8 mouse cellular contexts compared by ENCODE assay signal in genomic region chr17:34032174-34032632, GRCm38 (mm10). TPM values are rescaled to one million over a fixed set of nuclear protein-coding genes. Genes with fewer than 3 reads are reported as not detected.
DNase-seq lines count a peak whose midpoint lies in the region; ATAC-seq and TF ChIP-seq lines count a peak whose summit lies in the region.

No protein-coding gene starts in this region.

- peak overlapping the region; percentile 97 for H3K9ac ChIP-seq in ES-Bruce4 (ENCODE audit: low read depth, poor library complexity, severe bottlenecking)
- H3K9ac ChIP-seq in embryonic facial prominence, embryonic 15.5 days, result peak overlapping the region; percentile 97
- H3K9ac ChIP-seq in liver, postnatal 0 days (replicated peaks), result peak overlapping the region; percentile 88
- H3K9ac ChIP-seq in neural tube, embryonic 15.5 days (replicated peaks), result peak overlapping the region; percentile 93

- WGBS in cerebellum, adult 2 months, result 1% methylated on average over 47 of the region's 48 CpGs
- WGBS in embryonic facial prominence, embryonic 15.5 days, result under 1% methylated on average over 36 of the region's 48 CpGs
- under 1% methylated on average over 22 of the region's 48 CpGs for WGBS in liver, postnatal 0 days (ENCODE audit: insufficient replicate concordance)
- WGBS in neural tube, embryonic 15.5 days, result 0% methylated on average over 40 of the region's 48 CpGs

- no peak for TF ChIP-seq EP300 in ES-Bruce4 (IDR thresholded peaks at IDR 0.05; ENCODE audit: insufficient read depth, low read depth, low read length)
- TF ChIP-seq EP300 in liver, postnatal 0 days (IDR thresholded peaks at IDR 0.05; ENCODE audit: low read depth), result no peak

- H3K27me3 ChIP-seq in cerebellum, adult 2 months (ENCODE audit: control insufficient read depth, insufficient read depth, low read length), result no peaks in the 10 kb centered on the region
- no peaks in the 10 kb centered on the region for H3K27me3 ChIP-seq in ES-Bruce4 (ENCODE audit: control insufficient read depth, insufficient read depth, low read length, poor library complexity, severe bottlenecking)
- H3K27me3 ChIP-seq in embryonic facial prominence, embryonic 15.5 days, result no peaks in the 10 kb centered on the region
- H3K27me3 ChIP-seq in liver, postnatal 0 days (ENCODE audit: insufficient read depth, low read length), result no peaks in the 10 kb centered on the region
- no peaks in the 10 kb centered on the region for H3K27me3 ChIP-seq in neural tube, embryonic 15.5 days (replicated peaks)

- peaks cover 30% of the 10 kb centered on the region for H3K36me3 ChIP-seq in ES-Bruce4 (ENCODE audit: control insufficient read depth, insufficient read depth, low read length, poor library complexity, severe bottlenecking)
- H3K36me3 ChIP-seq in embryonic facial prominence, embryonic 15.5 days, result peaks cover 50% of the 10 kb centered on the region
- H3K36me3 ChIP-seq in liver, postnatal 0 days (replicated peaks; ENCODE audit: insufficient read depth, low read length), result peaks cover 44% of the 10 kb centered on the region
- peaks cover 43% of the 10 kb centered on the region for H3K36me3 ChIP-seq in neural tube, embryonic 15.5 days

- peak; percentile 43 for ATAC-seq in embryonic facial prominence, embryonic 15.5 days (ENCODE audit: insufficient number of reproducible peaks, low FRiP score, low TSS enrichment, low read depth)
- ATAC-seq in liver, postnatal 0 days, result peak; percentile 44
- ATAC-seq in neural tube, embryonic 15.5 days (ENCODE audit: low FRiP score), result peak; percentile 9; the same call in 1 of the 2 replicates

- TF ChIP-seq POLR2A in cerebellum, adult 2 months (IDR thresholded peaks at IDR 0.05; ENCODE audit: borderline replicate concordance, insufficient read depth, low read length), result no peak
- TF ChIP-seq POLR2A in ES-Bruce4 (IDR thresholded peaks at IDR 0.05; ENCODE audit: insufficient read depth, low read length), result no peak

- peak overlapping the region; percentile 91; the same call in 1 of the 2 replicates for H3K27ac ChIP-seq in cerebellum, adult 2 months (ENCODE audit: insufficient read depth, low read length)
- 0 out of 2 replicates have a peak overlapping the region, but pooled peaks have one; percentile 7 for H3K27ac ChIP-seq in ES-Bruce4 (ENCODE audit: insufficient read depth, low read length)
- H3K27ac ChIP-seq in embryonic facial prominence, embryonic 15.5 days (replicated peaks), result peak overlapping the region; percentile 98
- H3K27ac ChIP-seq in liver, postnatal 0 days (ENCODE audit: low read depth), result peak overlapping the region; percentile 96
- H3K27ac ChIP-seq in neural tube, embryonic 15.5 days (replicated peaks), result peak overlapping the region; percentile 100

- peak overlapping the region; percentile 94 for H3K4me2 ChIP-seq in embryonic facial prominence, embryonic 15.5 days (replicated peaks)
- H3K4me2 ChIP-seq in liver, postnatal 0 days (ENCODE audit: low read depth, low read length), result peak overlapping the region; percentile 94
- H3K4me2 ChIP-seq in neural tube, embryonic 15.5 days, result peak overlapping the region; percentile 98

- H3K9me3 ChIP-seq in ES-Bruce4 (replicated peaks; ENCODE audit: control insufficient read depth, insufficient read depth, low read length, poor library complexity, severe bottlenecking), result no peaks in the 10 kb centered on the region
- H3K9me3 ChIP-seq in embryonic facial prominence, embryonic 15.5 days (replicated peaks), result no peaks in the 10 kb centered on the region
- H3K9me3 ChIP-seq in liver, postnatal 0 days (ENCODE audit: low read length), result no peaks in the 10 kb centered on the region
- no peaks in the 10 kb centered on the region for H3K9me3 ChIP-seq in neural tube, embryonic 15.5 days (replicated peaks)

- H3K4me3 ChIP-seq in cerebellum, adult 2 months (replicated peaks; ENCODE audit: insufficient read depth, low read depth, low read length), result peak overlapping the region; percentile 94
- H3K4me3 ChIP-seq in ES-Bruce4 (ENCODE audit: low read depth, low read length), result peak overlapping the region; percentile 64
- peak overlapping the region; percentile 72 for H3K4me3 ChIP-seq in embryonic facial prominence, embryonic 15.5 days (replicated peaks)
- H3K4me3 ChIP-seq in liver, postnatal 0 days (ENCODE audit: low read depth, low read length), result peak overlapping the region; percentile 79
- H3K4me3 ChIP-seq in neural tube, embryonic 15.5 days (replicated peaks), result peak overlapping the region; percentile 85

- H3K4me1 ChIP-seq in cerebellum, adult 2 months (ENCODE audit: control insufficient read depth, insufficient read depth, low read length), result peaks cover 22% of the 10 kb centered on the region
- no peaks in the 10 kb centered on the region for H3K4me1 ChIP-seq in ES-Bruce4 (ENCODE audit: control insufficient read depth, insufficient read depth, low read length)
- H3K4me1 ChIP-seq in embryonic facial prominence, embryonic 15.5 days, result peaks cover 53% of the 10 kb centered on the region
- H3K4me1 ChIP-seq in liver, postnatal 0 days (ENCODE audit: insufficient read depth), result peaks cover 40% of the 10 kb centered on the region
- H3K4me1 ChIP-seq in neural tube, embryonic 15.5 days, result peaks cover 56% of the 10 kb centered on the region

- no peak for TF ChIP-seq CTCF in cerebellum, adult 2 months (IDR thresholded peaks at IDR 0.05; ENCODE audit: borderline replicate concordance, insufficient read depth, low read depth, low read length)
- TF ChIP-seq CTCF in ES-Bruce4 (IDR thresholded peaks at IDR 0.05; ENCODE audit: low read depth, low read length), result no peak
- no peak for TF ChIP-seq CTCF in liver, postnatal 0 days (IDR thresholded peaks at IDR 0.05; ENCODE audit: low read depth)

- no peak for DNase-seq in cerebellum, adult 2 months
- no peak for DNase-seq in cerebellum, adult 9-11 months
- peak; percentile 88 for DNase-seq in induced T-regulatory cell, adult 2 months (ENCODE audit: low read depth)
- DNase-seq in liver, postnatal 0 days, result peak; percentile 84
- DNase-seq in cerebellum, postnatal 25 days, result no peak

RNA-seq across cellular contexts. Expression of gene Rxrb, which starts 0.6 kb away (rescaled TPM):
- 78.0 and 83.2 TPM in 2 replicates for polyA plus RNA-seq in cerebellum, adult 2 months (2012; rRNA removed)
- 37.7 and 38.2 TPM in 2 replicates for polyA plus RNA-seq in ES-Bruce4 (2011; ENCODE audit: insufficient read depth, insufficient read length, low read depth, missing spikeins)
- polyA plus RNA-seq in embryonic facial prominence, embryonic 15.5 days (2015; fragmentation: Nextera tagmentation; extraction: Ambion mirVana), result 53.0 and 54.6 TPM in 2 replicates
- polyA plus RNA-seq in liver, postnatal 0 days (2015; fragmentation: Nextera tagmentation; extraction: Ambion mirVana), result 16.2 and 16.4 TPM in 2 replicates
- 54.4 and 57.7 TPM in 2 replicates for polyA plus RNA-seq in neural tube, embryonic 15.5 days (2015; fragmentation: Nextera tagmentation; extraction: Ambion mirVana)

RNA-seq across cellular contexts. Expression of gene Slc39a7, which starts 0.7 kb away (rescaled TPM):
- polyA plus RNA-seq in cerebellum, adult 2 months (2012; rRNA removed), result 120 and 123 TPM in 2 replicates
- 57.2 and 68.8 TPM in 2 replicates for polyA plus RNA-seq in ES-Bruce4 (2011; ENCODE audit: insufficient read depth, insufficient read length, low read depth, missing spikeins)
- polyA plus RNA-seq in embryonic facial prominence, embryonic 15.5 days (2015; fragmentation: Nextera tagmentation; extraction: Ambion mirVana), result 229 and 234 TPM in 2 replicates
- 41.3 and 43.4 TPM in 2 replicates for polyA plus RNA-seq in liver, postnatal 0 days (2015; fragmentation: Nextera tagmentation; extraction: Ambion mirVana)
- 167 and 170 TPM in 2 replicates for polyA plus RNA-seq in neural tube, embryonic 15.5 days (2015; fragmentation: Nextera tagmentation; extraction: Ambion mirVana)

RNA-seq across cellular contexts. Expression of gene H2-Ke6, which starts 4.3 kb away (rescaled TPM):
- 82.9 and 89.8 TPM in 2 replicates for polyA plus RNA-seq in cerebellum, adult 2 months (2012; rRNA removed)
- 19.0 and 26.1 TPM in 2 replicates for polyA plus RNA-seq in ES-Bruce4 (2011; ENCODE audit: insufficient read depth, insufficient read length, low read depth, missing spikeins)
- polyA plus RNA-seq in embryonic facial prominence, embryonic 15.5 days (2015; fragmentation: Nextera tagmentation; extraction: Ambion mirVana), result 54.1 and 57.4 TPM in 2 replicates
- polyA plus RNA-seq in liver, postnatal 0 days (2015; fragmentation: Nextera tagmentation; extraction: Ambion mirVana), result 49.1 and 51.6 TPM in 2 replicates
- 68.4 and 71.4 TPM in 2 replicates for polyA plus RNA-seq in neural tube, embryonic 15.5 days (2015; fragmentation: Nextera tagmentation; extraction: Ambion mirVana)

RNA-seq across cellular contexts. Expression of gene Col11a2, which starts 7.0 kb away (rescaled TPM):
- 12.2 and 15.2 TPM in 2 replicates for polyA plus RNA-seq in cerebellum, adult 2 months (2012; rRNA removed)
- 0.82 and 0.85 TPM in 2 replicates for polyA plus RNA-seq in ES-Bruce4 (2011; ENCODE audit: insufficient read depth, insufficient read length, low read depth, missing spikeins)
- 53.2 and 64.3 TPM in 2 replicates for polyA plus RNA-seq in embryonic facial prominence, embryonic 15.5 days (2015; fragmentation: Nextera tagmentation; extraction: Ambion mirVana)
- 0.21 and 0.47 TPM in 2 replicates for polyA plus RNA-seq in liver, postnatal 0 days (2015; fragmentation: Nextera tagmentation; extraction: Ambion mirVana)
- 8.3 and 9.4 TPM in 2 replicates for polyA plus RNA-seq in neural tube, embryonic 15.5 days (2015; fragmentation: Nextera tagmentation; extraction: Ambion mirVana)

RNA-seq across cellular contexts. Expression of gene Ring1, which starts 7.7 kb away (rescaled TPM):
- 66.4 and 74.6 TPM in 2 replicates for polyA plus RNA-seq in cerebellum, adult 2 months (2012; rRNA removed)
- polyA plus RNA-seq in ES-Bruce4 (2011; ENCODE audit: insufficient read depth, insufficient read length, low read depth, missing spikeins), result 8.1 and 11.4 TPM in 2 replicates
- polyA plus RNA-seq in embryonic facial prominence, embryonic 15.5 days (2015; fragmentation: Nextera tagmentation; extraction: Ambion mirVana), result 26.0 and 26.9 TPM in 2 replicates
- 6.0 and 7.1 TPM in 2 replicates for polyA plus RNA-seq in liver, postnatal 0 days (2015; fragmentation: Nextera tagmentation; extraction: Ambion mirVana)
- polyA plus RNA-seq in neural tube, embryonic 15.5 days (2015; fragmentation: Nextera tagmentation; extraction: Ambion mirVana), result 21.9 and 24.4 TPM in 2 replicates

Comparison
In these comparisons a context has a peak if more than half of its experiments do, and no peak if none do; other contexts are left out.
1. DNase-seq: peak in induced T-regulatory cell, adult 2 months (single experiment) and liver, postnatal 0 days (single experiment); none in cerebellum, adult 2 months (0 of 2), cerebellum, adult 9-11 months (single experiment) and cerebellum, postnatal 25 days (0 of 2).
2. H3K27ac ChIP-seq: peak in every context shown above with its lines; median percentile 100 in neural tube, embryonic 15.5 days; 98 in embryonic facial prominence, embryonic 15.5 days; 96 in liver, postnatal 0 days; 91 in cerebellum, adult 2 months; 7 in ES-Bruce4.
3. Peak in every context shown above with its lines, with median percentiles within 50 percentile points of each other: H3K4me3 ChIP-seq, H3K9ac ChIP-seq, ATAC-seq and H3K4me2 ChIP-seq.